Mouse (Mus musculus): ENCODE measurements at regions not wholly inside any gene's neighbourhood (a gene's known extent, or its start where the extent isn't known, plus 50 kb on each side); places are given as distances from the start of the nearest gene placed in this dataset.

- H3K9me3 ChIP-seq (ENCODE audit: control insufficient read depth, low read length), result no peaks in the 10 kb centered on the region
- no peak for TF ChIP-seq GATA1 (IDR thresholded peaks at IDR 0.05; ENCODE audit: low read length)
- no peak for TF ChIP-seq TAL1 (IDR thresholded peaks at IDR 0.05; ENCODE audit: low read length)
- no peaks in the 10 kb centered on the region for H3K36me3 ChIP-seq (ENCODE audit: control insufficient read depth)
- H3K4me1 ChIP-seq (ENCODE audit: control insufficient read depth), result peaks cover 9% of the 10 kb centered on the region
- no peak overlapping the region for H3K4me3 ChIP-seq (replicated peaks)
- H3K27me3 ChIP-seq (ENCODE audit: control insufficient read depth), result no peaks in the 10 kb centered on the region
Measured at GRCm38 (mm10) chr2:71654817-71655503, 90.5 kb upstream of the Itga6 start.

DNA sequence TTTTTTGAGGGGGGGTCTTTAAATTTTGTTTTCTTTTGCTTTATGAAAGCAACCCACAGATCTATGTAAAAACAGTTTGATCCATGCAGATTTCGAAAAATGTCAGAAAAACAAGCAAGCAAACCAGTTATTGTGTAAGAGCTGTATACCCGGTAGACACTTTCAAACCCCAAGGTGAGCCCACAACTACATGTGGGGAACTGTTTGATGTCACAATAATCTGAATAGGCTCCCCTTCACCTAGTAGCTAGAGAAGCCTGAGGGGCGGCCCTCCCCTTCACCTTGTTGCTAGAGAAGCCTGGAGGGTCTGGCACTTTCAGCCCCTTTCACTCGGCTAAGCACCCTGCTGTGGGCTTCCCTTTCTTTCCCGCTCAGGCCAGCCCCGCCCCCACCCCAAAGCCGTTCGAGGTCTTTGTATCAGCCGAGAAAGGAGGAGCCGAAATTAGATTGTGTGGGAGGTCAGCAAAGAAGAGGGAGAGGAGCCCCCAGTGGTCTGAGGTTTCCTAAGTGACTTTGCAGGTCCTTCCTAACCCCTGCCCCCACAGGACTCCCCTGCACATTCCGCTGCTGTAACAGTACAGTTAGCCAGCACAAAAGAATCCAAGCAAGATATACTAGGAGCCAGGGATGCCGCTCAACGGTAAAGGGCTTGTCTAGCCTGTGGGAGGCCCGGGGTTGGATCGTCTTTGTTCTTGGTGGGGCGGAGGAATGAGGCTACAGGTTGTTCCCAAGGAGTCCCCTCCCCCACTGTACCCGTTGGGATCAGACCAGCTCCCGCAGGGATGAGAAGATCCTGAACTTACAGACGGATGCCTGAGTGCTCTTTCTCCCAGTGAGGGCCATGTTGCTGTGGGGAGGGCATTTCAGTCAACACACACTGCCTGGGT is 89.7 kb upstream of the Itga6 start:
- Histone ChIP-seq H3K9me3 (ENCODE audit: control insufficient read depth, low read length) (no peaks in the 10 kb centered on the region), H3K27me3 (ENCODE audit: control insufficient read depth) (no peaks in the 10 kb centered on the region), H3K4me1 (ENCODE audit: control insufficient read depth) (peaks cover 9% of the 10 kb centered on the region), H3K4me3 (replicated peaks) (peak overlapping the region; percentile 46), H3K36me3 (ENCODE audit: control insufficient read depth) (no peaks in the 10 kb centered on the region)
- no peak for TF ChIP-seq GATA1 (IDR thresholded peaks at IDR 0.05; ENCODE audit: low read length)

DNA sequence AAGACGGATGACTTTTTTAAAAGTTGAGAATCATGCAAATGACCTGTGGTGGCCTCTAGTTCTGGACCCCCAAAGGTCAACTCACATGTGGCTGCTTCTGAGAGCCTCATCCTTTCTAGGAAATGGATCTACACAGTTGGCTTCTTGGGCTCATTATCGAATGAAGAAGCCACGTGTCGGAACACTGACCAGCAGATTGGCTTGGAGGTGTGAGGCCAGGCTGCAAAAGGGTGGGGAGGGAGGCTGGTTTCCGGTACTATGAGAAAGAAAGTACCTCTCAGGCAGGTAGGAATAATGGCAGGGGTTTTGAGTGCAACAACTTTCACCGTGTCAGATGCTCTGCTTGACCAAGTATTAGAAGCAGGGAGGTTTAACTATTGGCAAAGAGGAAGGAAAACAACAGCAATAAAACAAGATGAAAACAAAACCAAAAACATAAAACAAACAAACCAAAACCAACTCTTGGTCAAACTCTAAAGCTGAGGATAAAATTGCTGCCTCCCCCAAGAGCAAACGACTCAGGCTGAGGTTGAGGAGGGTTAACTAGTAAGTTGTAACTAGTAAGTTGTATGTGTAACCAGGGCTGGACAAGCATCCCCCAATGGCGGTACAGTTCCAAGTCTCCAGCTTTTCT is 88.7 kb upstream of the Itga6 start:
- H3K9me3 ChIP-seq (ENCODE audit: control insufficient read depth, low read length), result no peaks in the 10 kb centered on the region
- peaks cover 9% of the 10 kb centered on the region for H3K4me1 ChIP-seq (ENCODE audit: control insufficient read depth)
- no peaks in the 10 kb centered on the region for H3K36me3 ChIP-seq (ENCODE audit: control insufficient read depth)
- no peaks in the 10 kb centered on the region for H3K27me3 ChIP-seq (ENCODE audit: control insufficient read depth)
- H3K4me3 ChIP-seq (replicated peaks), result no peak overlapping the region
- TF ChIP-seq GATA1 (IDR thresholded peaks at IDR 0.05; ENCODE audit: low read length) (no peak), TAL1 (IDR thresholded peaks at IDR 0.05; ENCODE audit: low read length) (no peak)

DNA sequence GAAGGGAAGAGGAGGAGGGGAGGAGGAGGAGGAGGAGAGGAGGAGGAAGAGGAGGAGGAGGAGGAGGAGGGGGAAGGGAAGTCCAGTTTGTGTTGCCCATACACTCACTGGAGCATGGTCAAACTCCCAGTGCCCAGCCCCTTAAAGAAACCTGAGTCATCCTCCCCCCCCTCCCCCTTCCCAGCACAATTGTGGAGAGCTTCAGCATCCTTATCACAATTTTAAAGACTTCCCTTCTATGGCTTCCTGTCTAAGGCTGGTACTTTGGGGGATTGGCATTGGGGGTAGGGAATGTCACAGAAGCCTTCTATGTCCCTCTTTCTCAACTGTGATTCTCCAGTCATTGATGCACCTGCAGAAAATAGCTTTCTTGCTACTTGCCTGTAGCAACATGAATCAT is 84.0 kb upstream of the Itga6 start:
- Histone ChIP-seq H3K4me3 (replicated peaks) (no peak overlapping the region), H3K36me3 (ENCODE audit: control insufficient read depth) (no peaks in the 10 kb centered on the region), H3K4me1 (ENCODE audit: control insufficient read depth) (peaks cover 19% of the 10 kb centered on the region), H3K9me3 (ENCODE audit: control insufficient read depth, low read length) (no peaks in the 10 kb centered on the region), H3K27me3 (ENCODE audit: control insufficient read depth) (no peaks in the 10 kb centered on the region)
- TF ChIP-seq GATA1 (IDR thresholded peaks at IDR 0.05; ENCODE audit: low read length) (no peak), TAL1 (IDR thresholded peaks at IDR 0.05; ENCODE audit: low read length) (no peak)

DNA sequence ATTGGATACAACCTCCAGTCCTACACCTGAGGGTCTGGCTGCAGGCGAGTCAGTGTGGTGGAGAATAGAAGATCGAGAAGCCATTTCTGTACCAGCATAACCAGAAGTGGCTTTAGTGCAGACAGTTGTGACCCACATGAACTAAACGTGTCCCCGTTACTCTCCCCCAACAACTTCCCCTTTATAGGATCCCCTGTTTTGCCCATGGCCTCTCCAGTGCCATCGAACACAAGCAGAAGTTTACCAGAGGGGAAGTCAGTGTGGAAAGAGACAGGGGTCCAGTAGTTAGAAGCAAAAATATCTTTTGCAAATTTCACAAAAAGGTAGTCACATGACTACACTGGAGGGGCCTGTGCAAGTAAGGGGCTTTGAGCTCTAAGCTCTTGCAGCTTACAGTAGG is 83.4 kb upstream of the Itga6 start:
- Histone ChIP-seq H3K4me3 (replicated peaks) (no peak overlapping the region), H3K36me3 (ENCODE audit: control insufficient read depth) (no peaks in the 10 kb centered on the region), H3K9me3 (ENCODE audit: control insufficient read depth, low read length) (no peaks in the 10 kb centered on the region), H3K4me1 (ENCODE audit: control insufficient read depth) (peaks cover 17% of the 10 kb centered on the region), H3K27me3 (ENCODE audit: control insufficient read depth) (no peaks in the 10 kb centered on the region)
- TF ChIP-seq TAL1 (IDR thresholded peaks at IDR 0.05; ENCODE audit: low read length) (no peak), GATA1 (IDR thresholded peaks at IDR 0.05; ENCODE audit: low read length) (no peak)

GRCm38 (mm10) chr2:71663453-71663852 is 82.0 kb upstream of the Itga6 start:
- TF ChIP-seq TAL1 (IDR thresholded peaks at IDR 0.05; ENCODE audit: low read length) (no peak), GATA1 (IDR thresholded peaks at IDR 0.05; ENCODE audit: low read length) (no peak)
- no peaks in the 10 kb centered on the region for H3K27me3 ChIP-seq (ENCODE audit: control insufficient read depth)
- no peaks in the 10 kb centered on the region for H3K36me3 ChIP-seq (ENCODE audit: control insufficient read depth)
- H3K4me3 ChIP-seq (replicated peaks), result no peak overlapping the region
- H3K4me1 ChIP-seq (ENCODE audit: control insufficient read depth), result peaks cover 17% of the 10 kb centered on the region
- H3K9me3 ChIP-seq (ENCODE audit: control insufficient read depth, low read length), result no peaks in the 10 kb centered on the region

- Histone ChIP-seq H3K4me1 (ENCODE audit: control insufficient read depth) (peaks cover 17% of the 10 kb centered on the region), H3K27me3 (ENCODE audit: control insufficient read depth) (no peaks in the 10 kb centered on the region), H3K36me3 (ENCODE audit: control insufficient read depth) (no peaks in the 10 kb centered on the region), H3K4me3 (replicated peaks) (no peak overlapping the region), H3K9me3 (ENCODE audit: control insufficient read depth, low read length) (no peaks in the 10 kb centered on the region)
- TF ChIP-seq TAL1 (IDR thresholded peaks at IDR 0.05; ENCODE audit: low read length) (no peak), GATA1 (IDR thresholded peaks at IDR 0.05; ENCODE audit: low read length) (no peak)
Measured at GRCm38 (mm10) chr2:71666927-71667326, 78.5 kb upstream of the Itga6 start.

- TF ChIP-seq GATA1 (IDR thresholded peaks at IDR 0.05; ENCODE audit: low read length) (no peak), TAL1 (IDR thresholded peaks at IDR 0.05; ENCODE audit: low read length) (no peak)
- Histone ChIP-seq H3K4me3 (replicated peaks) (no peak overlapping the region), H3K9me3 (ENCODE audit: control insufficient read depth, low read length) (no peaks in the 10 kb centered on the region), H3K36me3 (ENCODE audit: control insufficient read depth) (no peaks in the 10 kb centered on the region), H3K4me1 (ENCODE audit: control insufficient read depth) (peaks cover 15% of the 10 kb centered on the region), H3K27me3 (ENCODE audit: control insufficient read depth) (no peaks in the 10 kb centered on the region)
Measured at GRCm38 (mm10) chr2:71667746-71668145, 77.7 kb upstream of the Itga6 start.

DNA sequence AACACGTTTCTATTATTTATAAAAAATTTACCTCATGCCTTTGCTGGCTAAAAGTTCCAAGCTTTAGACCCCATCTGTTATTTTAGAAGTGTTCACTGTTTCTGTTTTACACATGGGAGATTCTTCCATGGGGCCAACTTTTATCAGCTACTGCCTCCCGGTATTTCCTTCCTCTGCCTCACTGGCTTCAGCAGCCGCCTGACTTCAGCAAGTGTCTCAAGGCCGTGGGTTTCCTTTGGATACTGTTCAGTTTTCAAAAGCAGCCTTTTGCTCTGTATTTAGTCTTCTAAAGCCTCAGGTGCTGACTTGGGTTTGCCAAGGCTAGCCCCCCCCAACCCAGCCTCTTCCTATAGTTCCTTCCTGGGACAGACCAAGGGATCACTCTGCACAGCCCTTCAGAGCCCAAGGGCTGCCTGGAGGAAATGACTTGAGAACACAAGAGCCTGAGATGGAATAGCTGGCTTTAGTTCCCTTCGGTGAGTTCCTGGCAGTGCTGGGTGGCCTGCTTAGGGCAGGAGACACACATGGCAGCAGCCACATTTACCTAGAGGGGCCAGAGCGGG is 75.1 kb upstream of the Itga6 start:
- H3K4me1 ChIP-seq (ENCODE audit: control insufficient read depth), result peaks cover 3% of the 10 kb centered on the region
- no peaks in the 10 kb centered on the region for H3K9me3 ChIP-seq (ENCODE audit: control insufficient read depth, low read length)
- no peaks in the 10 kb centered on the region for H3K36me3 ChIP-seq (ENCODE audit: control insufficient read depth)
- TF ChIP-seq GATA1 (IDR thresholded peaks at IDR 0.05; ENCODE audit: low read length) (no peak), TAL1 (IDR thresholded peaks at IDR 0.05; ENCODE audit: low read length) (no peak)
- H3K4me3 ChIP-seq (replicated peaks), result no peak overlapping the region
- no peaks in the 10 kb centered on the region for H3K27me3 ChIP-seq (ENCODE audit: control insufficient read depth)

Data from erythroblast, embryonic 14.5 days (primary cell).